Mouse (Mus musculus) ZHBTc4 (cell line): ENCODE measurements at regions not wholly inside any gene's neighbourhood (a gene's known extent, or its start where the extent isn't known, plus 50 kb on each side); places are given as distances from the start of the nearest gene placed in this dataset.
"Not testable (repeated sequence)": the region's sequence is repeated elsewhere in the genome, so short reads cannot be mapped to it uniquely, and the experiment has no call there.

ENCODE experiments used
- DNase-seq: peaks from one replicate; pipeline ENCODE4 v3.0.0-alpha.2; 2011; ENCODE audit warnings: low read depth, low spot score

GRCm38 (mm10) chr14:84610476-84610875, 167.1 kb downstream of the Pcdh17 start:
- no peak for DNase-seq

GRCm38 (mm10) chr14:84612551-84612950, 169.2 kb downstream of the Pcdh17 start:
- DNase-seq: no peak

DNA sequence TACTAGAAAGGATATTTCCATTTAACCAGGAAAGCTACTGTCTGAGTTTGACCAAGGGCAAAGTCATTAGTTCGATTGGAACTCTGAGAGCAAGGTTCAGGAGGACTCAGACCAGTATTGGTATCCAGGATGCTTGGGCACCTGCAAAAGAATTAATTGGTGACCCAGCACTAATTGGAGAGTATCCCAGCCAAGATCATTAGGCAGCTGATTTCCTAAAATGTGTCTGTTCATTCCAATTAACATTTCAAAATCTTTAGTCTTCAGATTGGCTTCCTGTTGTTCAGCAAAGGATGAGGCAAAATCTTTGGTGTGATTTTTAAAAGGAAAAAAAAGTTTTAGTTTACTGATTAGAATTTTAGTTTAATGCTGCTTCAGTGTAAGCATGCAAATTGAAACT, 201.7 kb downstream of the Pcdh17 start:
- no peak for DNase-seq

- no peak for DNase-seq
These were observed 202.7 kb downstream of the Pcdh17 start for GRCm38 (mm10) chr14:84645972-84646577.

- no peak for DNase-seq
These were observed 215.9 kb downstream of the Pcdh17 start for GRCm38 (mm10) chr14:84659206-84659775.

DNA sequence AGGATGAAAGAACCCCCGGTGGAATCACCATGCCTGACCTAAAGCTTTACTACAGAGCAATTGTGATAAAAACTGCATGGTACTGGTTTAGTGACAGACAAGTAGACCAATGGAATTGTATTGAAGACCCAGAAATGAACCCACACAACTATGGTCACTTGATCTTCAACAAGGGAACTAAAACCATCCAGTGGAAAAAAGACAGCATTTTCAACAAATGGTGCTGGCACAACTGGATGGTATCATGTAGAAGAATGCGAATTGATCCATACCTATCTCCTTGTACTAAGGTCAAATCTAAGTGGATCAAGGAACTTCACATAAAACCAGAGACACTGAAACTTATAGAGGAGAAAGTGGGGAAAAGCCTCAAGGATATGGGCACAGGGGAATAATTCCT, 224.3 kb downstream of the Pcdh17 start:
- DNase-seq: not testable (repeated sequence)

DNA sequence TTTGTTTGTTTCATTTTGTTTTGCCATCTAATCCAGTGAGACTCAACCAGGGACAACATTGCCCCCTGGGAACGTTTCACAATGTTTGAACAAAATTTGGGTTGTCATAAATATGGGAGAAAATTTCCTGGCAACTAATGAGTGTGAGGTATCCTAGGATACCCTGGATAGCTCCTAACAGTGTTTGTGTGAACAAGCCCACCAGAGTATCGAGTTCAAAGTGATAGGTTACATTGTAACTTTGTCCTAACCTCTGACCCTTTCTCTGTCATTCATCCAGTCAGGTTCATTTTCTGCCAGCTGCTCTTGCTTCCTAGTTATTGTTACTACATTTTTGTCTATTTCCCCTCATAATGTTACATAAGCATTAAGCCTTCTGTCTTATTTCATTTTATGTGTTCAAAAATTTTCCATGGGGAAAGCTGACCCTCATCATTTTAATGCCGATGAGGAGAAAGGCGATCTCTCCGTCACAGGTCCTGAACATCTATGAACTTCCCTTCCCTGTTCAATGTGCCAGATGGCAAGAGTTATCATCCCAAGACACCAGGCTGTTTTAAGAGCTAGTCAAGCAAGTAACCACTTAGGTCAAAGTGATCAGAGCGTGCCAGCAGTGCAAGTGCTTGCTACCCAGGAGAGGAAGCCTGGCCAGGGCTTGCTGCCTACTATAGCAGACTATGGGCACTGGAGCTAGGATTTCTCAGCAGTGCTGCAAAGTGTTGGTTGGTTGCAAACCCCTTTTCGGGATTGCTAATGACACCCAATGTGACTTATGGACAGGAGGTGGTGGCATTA, 228.5 kb downstream of the Pcdh17 start:
- no peak for DNase-seq

- no peak for DNase-seq
These were observed 243.5 kb downstream of the Pcdh17 start for GRCm38 (mm10) chr14:84686848-84687247.

DNA sequence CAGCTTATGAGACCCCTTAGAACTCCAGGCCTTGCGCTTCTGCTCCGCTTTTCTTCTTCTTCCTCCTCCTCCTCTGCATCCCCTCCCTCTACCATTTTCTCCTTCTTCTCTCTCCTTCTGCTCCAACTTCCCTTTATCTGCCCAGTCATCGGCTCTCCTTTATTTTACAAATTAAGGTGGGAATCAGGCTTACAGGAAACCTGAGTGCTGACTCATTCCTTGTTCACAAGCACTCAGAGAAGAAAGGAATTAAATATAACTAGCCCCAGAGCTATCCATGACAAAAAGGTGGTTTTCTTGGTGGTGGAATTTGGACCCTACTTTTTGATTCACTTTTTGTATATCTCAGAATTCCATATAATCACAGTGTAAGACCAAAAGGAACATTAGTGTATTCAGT, 247.4 kb downstream of the Pcdh17 start:
- peak; percentile 1 for DNase-seq
